Mouse (Mus musculus): ENCODE measurements at regions not wholly inside any gene's neighbourhood (a gene's known extent, or its start where the extent isn't known, plus 50 kb on each side); places are given as distances from the start of the nearest gene placed in this dataset.
"Not testable (repeated sequence)": the region's sequence is repeated elsewhere in the genome, so short reads cannot be mapped to it uniquely, and the experiment has no call there.

- DNase-seq (ENCODE audit: low spot score) (no peak), ATAC-seq (replicated peaks; ENCODE audit: low FRiP score, low TSS enrichment, low read depth) (no peak)
- no peaks in the 10 kb centered on the region for H3K27me3 ChIP-seq (replicated peaks; ENCODE audit: control insufficient read depth, insufficient read depth, low read length)
- no peak overlapping the region for H3K9ac ChIP-seq (ENCODE audit: low read length)
- no peak overlapping the region for H3K27ac ChIP-seq (ENCODE audit: low read depth)
- H3K4me3 ChIP-seq (ENCODE audit: low read depth, low read length): no peak overlapping the region
- no peaks in the 10 kb centered on the region for H3K36me3 ChIP-seq (ENCODE audit: control insufficient read depth, insufficient read depth, low read length)
- 52% methylated on average over 2 of the region's 2 CpGs for WGBS
- no peaks in the 10 kb centered on the region for H3K9me3 ChIP-seq (ENCODE audit: control insufficient read depth, low read length)
- no peaks in the 10 kb centered on the region for H3K4me1 ChIP-seq (replicated peaks; ENCODE audit: control insufficient read depth, insufficient read depth, low read length)
- no peak overlapping the region for H3K4me2 ChIP-seq (ENCODE audit: low read length)
Measured at GRCm38 (mm10) chr17:4024384-4024783, 328.3 kb upstream of the Nox3 start.

- Histone ChIP-seq H3K4me3 (ENCODE audit: low read depth, low read length) (no peak overlapping the region), H3K4me1 (replicated peaks; ENCODE audit: control insufficient read depth, insufficient read depth, low read length) (no peaks in the 10 kb centered on the region), H3K9ac (ENCODE audit: low read length) (no peak overlapping the region), H3K27me3 (replicated peaks; ENCODE audit: control insufficient read depth, insufficient read depth, low read length) (no peaks in the 10 kb centered on the region), H3K36me3 (ENCODE audit: control insufficient read depth, insufficient read depth, low read length) (no peaks in the 10 kb centered on the region), H3K4me2 (ENCODE audit: low read length) (no peak overlapping the region), H3K27ac (ENCODE audit: low read depth) (no peak overlapping the region), H3K9me3 (ENCODE audit: control insufficient read depth, low read length) (no peaks in the 10 kb centered on the region)
- DNase-seq (ENCODE audit: low spot score): no peak
- no peak for ATAC-seq (replicated peaks; ENCODE audit: low FRiP score, low TSS enrichment, low read depth)
- 82% methylated on average over 9 of the region's 9 CpGs for WGBS
Measured at GRCm38 (mm10) chr17:4029202-4029601, 333.1 kb upstream of the Nox3 start.

GRCm38 (mm10) chr17:4034816-4035360, 338.8 kb upstream of the Nox3 start:
- 60% methylated on average over 3 of the region's 3 CpGs for WGBS
- H3K9ac ChIP-seq (ENCODE audit: low read length): no peak overlapping the region
- no peak for DNase-seq (ENCODE audit: low spot score)
- H3K36me3 ChIP-seq (ENCODE audit: control insufficient read depth, insufficient read depth, low read length): no peaks in the 10 kb centered on the region
- H3K4me1 ChIP-seq (replicated peaks; ENCODE audit: control insufficient read depth, insufficient read depth, low read length): no peaks in the 10 kb centered on the region
- H3K4me2 ChIP-seq (ENCODE audit: low read length): no peak overlapping the region
- H3K4me3 ChIP-seq (ENCODE audit: low read depth, low read length): no peak overlapping the region
- H3K27ac ChIP-seq (ENCODE audit: low read depth): no peak overlapping the region
- no peak for ATAC-seq (replicated peaks; ENCODE audit: low FRiP score, low TSS enrichment, low read depth)
- H3K9me3 ChIP-seq (ENCODE audit: control insufficient read depth, low read length): no peaks in the 10 kb centered on the region
- H3K27me3 ChIP-seq (replicated peaks; ENCODE audit: control insufficient read depth, insufficient read depth, low read length): no peaks in the 10 kb centered on the region

GRCm38 (mm10) chr17:4040104-4040664, 344.1 kb upstream of the Nox3 start:
- Histone ChIP-seq H3K9ac (ENCODE audit: low read length) (no peak overlapping the region), H3K4me1 (replicated peaks; ENCODE audit: control insufficient read depth, insufficient read depth, low read length) (no peaks in the 10 kb centered on the region; the same call in 1 of the 2 replicates), H3K4me3 (ENCODE audit: low read depth, low read length) (no peak overlapping the region), H3K36me3 (ENCODE audit: control insufficient read depth, insufficient read depth, low read length) (no peaks in the 10 kb centered on the region), H3K9me3 (ENCODE audit: control insufficient read depth, low read length) (no peaks in the 10 kb centered on the region), H3K27ac (ENCODE audit: low read depth) (no peak overlapping the region), H3K27me3 (replicated peaks; ENCODE audit: control insufficient read depth, insufficient read depth, low read length) (no peaks in the 10 kb centered on the region), H3K4me2 (ENCODE audit: low read length) (no peak overlapping the region)
- ATAC-seq (replicated peaks; ENCODE audit: low FRiP score, low TSS enrichment, low read depth): no peak
- 43% methylated on average over 5 of the region's 5 CpGs for WGBS
- DNase-seq (ENCODE audit: low spot score): no peak

- not testable (repeated sequence) for DNase-seq (ENCODE audit: low spot score); H3K9me3 ChIP-seq (ENCODE audit: control insufficient read depth, low read length); H3K4me1 ChIP-seq (replicated peaks; ENCODE audit: control insufficient read depth, insufficient read depth, low read length); H3K4me2 ChIP-seq (ENCODE audit: low read length); H3K36me3 ChIP-seq (ENCODE audit: control insufficient read depth, insufficient read depth, low read length); H3K27me3 ChIP-seq (replicated peaks; ENCODE audit: control insufficient read depth, insufficient read depth, low read length); ATAC-seq (replicated peaks; ENCODE audit: low FRiP score, low TSS enrichment, low read depth); H3K9ac ChIP-seq (ENCODE audit: low read length); H3K4me3 ChIP-seq (ENCODE audit: low read depth, low read length); H3K27ac ChIP-seq (ENCODE audit: low read depth)
Measured at GRCm38 (mm10) chr17:4060186-4060585, 364.1 kb upstream of the Nox3 start.

GRCm38 (mm10) chr17:4073381-4073780, 377.3 kb upstream of the Nox3 start:
- Histone ChIP-seq H3K9me3 (ENCODE audit: control insufficient read depth, low read length) (no peaks in the 10 kb centered on the region), H3K9ac (ENCODE audit: low read length) (no peak overlapping the region), H3K4me1 (replicated peaks; ENCODE audit: control insufficient read depth, insufficient read depth, low read length) (no peaks in the 10 kb centered on the region), H3K27ac (ENCODE audit: low read depth) (no peak overlapping the region), H3K27me3 (replicated peaks; ENCODE audit: control insufficient read depth, insufficient read depth, low read length) (no peaks in the 10 kb centered on the region), H3K4me3 (ENCODE audit: low read depth, low read length) (no peak overlapping the region), H3K4me2 (ENCODE audit: low read length) (no peak overlapping the region), H3K36me3 (ENCODE audit: control insufficient read depth, insufficient read depth, low read length) (no peaks in the 10 kb centered on the region)
- 64% methylated on average over 2 of the region's 2 CpGs for WGBS
- ATAC-seq (replicated peaks; ENCODE audit: low FRiP score, low TSS enrichment, low read depth) (no peak), DNase-seq (ENCODE audit: low spot score) (no peak)

GRCm38 (mm10) chr17:4080564-4080963, 384.5 kb upstream of the Nox3 start:
- Histone ChIP-seq H3K9ac (ENCODE audit: low read length) (no peak overlapping the region), H3K9me3 (ENCODE audit: control insufficient read depth, low read length) (no peaks in the 10 kb centered on the region), H3K4me2 (ENCODE audit: low read length) (no peak overlapping the region), H3K36me3 (ENCODE audit: control insufficient read depth, insufficient read depth, low read length) (no peaks in the 10 kb centered on the region), H3K4me1 (replicated peaks; ENCODE audit: control insufficient read depth, insufficient read depth, low read length) (no peaks in the 10 kb centered on the region), H3K4me3 (ENCODE audit: low read depth, low read length) (no peak overlapping the region), H3K27ac (ENCODE audit: low read depth) (no peak overlapping the region), H3K27me3 (replicated peaks; ENCODE audit: control insufficient read depth, insufficient read depth, low read length) (no peaks in the 10 kb centered on the region)
- DNase-seq (ENCODE audit: low spot score) (no peak), ATAC-seq (replicated peaks; ENCODE audit: low FRiP score, low TSS enrichment, low read depth) (no peak)
- WGBS: 86% methylated on average over 2 of the region's 2 CpGs

GRCm38 (mm10) chr17:4094621-4095020, 398.6 kb upstream of the Nox3 start:
- no peak overlapping the region for H3K4me2 ChIP-seq (ENCODE audit: low read length)
- no peak overlapping the region for H3K27ac ChIP-seq (ENCODE audit: low read depth)
- no peaks in the 10 kb centered on the region for H3K4me1 ChIP-seq (replicated peaks; ENCODE audit: control insufficient read depth, insufficient read depth, low read length)
- ATAC-seq (replicated peaks; ENCODE audit: low FRiP score, low TSS enrichment, low read depth) (no peak), DNase-seq (ENCODE audit: low spot score) (no peak)
- no peak overlapping the region for H3K9ac ChIP-seq (ENCODE audit: low read length)
- H3K9me3 ChIP-seq (ENCODE audit: control insufficient read depth, low read length): no peaks in the 10 kb centered on the region
- no peaks in the 10 kb centered on the region for H3K36me3 ChIP-seq (ENCODE audit: control insufficient read depth, insufficient read depth, low read length)
- 84% methylated on average over 1 of the region's 1 CpGs for WGBS
- H3K4me3 ChIP-seq (ENCODE audit: low read depth, low read length): no peak overlapping the region
- no peaks in the 10 kb centered on the region for H3K27me3 ChIP-seq (replicated peaks; ENCODE audit: control insufficient read depth, insufficient read depth, low read length)

- H3K4me3 ChIP-seq (ENCODE audit: low read depth, low read length): no peak overlapping the region
- H3K4me2 ChIP-seq (ENCODE audit: low read length): no peak overlapping the region
- no peak overlapping the region for H3K27ac ChIP-seq (ENCODE audit: low read depth)
- DNase-seq (ENCODE audit: low spot score): no peak
- H3K27me3 ChIP-seq (replicated peaks; ENCODE audit: control insufficient read depth, insufficient read depth, low read length): no peaks in the 10 kb centered on the region
- H3K9ac ChIP-seq (ENCODE audit: low read length): no peak overlapping the region
- 80% methylated on average over 3 of the region's 3 CpGs for WGBS
- no peaks in the 10 kb centered on the region for H3K9me3 ChIP-seq (ENCODE audit: control insufficient read depth, low read length)
- H3K4me1 ChIP-seq (replicated peaks; ENCODE audit: control insufficient read depth, insufficient read depth, low read length): no peaks in the 10 kb centered on the region
- no peak for ATAC-seq (replicated peaks; ENCODE audit: low FRiP score, low TSS enrichment, low read depth)
- no peaks in the 10 kb centered on the region for H3K36me3 ChIP-seq (ENCODE audit: control insufficient read depth, insufficient read depth, low read length)
Measured at GRCm38 (mm10) chr17:4103321-4103720, 407.3 kb upstream of the Nox3 start.

All from intestine, embryonic 14.5 days (tissue).